Mouse (Mus musculus) brain, embryonic 14.5 days (tissue): ENCODE measurements at regions not wholly inside any gene's neighbourhood (a gene's known extent, or its start where the extent isn't known, plus 50 kb on each side); places are given as distances from the start of the nearest gene placed in this dataset.

ENCODE experiments used
- CTCF ChIP-seq: fragments of 200-500 bp; IDR thresholded peaks from 2 replicates; pipeline ENCODE4 v1.5.1; 2012; ENCODE audit warnings: inconsistent platforms, mild to moderate bottlenecking, moderate library complexity, borderline replicate concordance; ENCODE audit not compliant: insufficient read depth, insufficient read length; ENCODE audit errors: extremely low read depth
- POLR2A ChIP-seq: fragments of 200-500 bp; IDR thresholded peaks from 2 replicates; pipeline ENCODE4 v1.6.1; 2012; ENCODE audit warnings: mild to moderate bottlenecking, inconsistent platforms, borderline replicate concordance; ENCODE audit not compliant: poor library complexity, insufficient read depth, insufficient read length, severe bottlenecking; ENCODE audit errors: extremely low read depth

DNA sequence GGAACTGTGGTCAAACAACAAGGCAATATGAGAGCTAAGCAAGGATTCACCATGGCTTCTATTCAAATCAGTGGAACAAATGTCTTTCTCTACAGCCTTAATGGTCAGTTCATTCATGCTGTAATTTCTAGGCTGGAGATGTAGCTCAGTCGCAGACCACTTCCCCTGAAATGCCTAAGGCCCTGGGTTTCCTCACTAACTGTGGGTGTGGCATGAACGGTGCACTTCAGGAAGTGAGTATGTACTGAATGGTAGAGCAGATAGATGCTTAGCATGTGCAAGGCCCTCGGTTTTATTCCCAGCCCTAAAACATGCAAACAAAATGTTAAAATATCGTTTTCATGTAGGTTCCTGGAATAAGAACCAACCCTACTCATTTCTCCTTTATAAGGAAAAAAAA lies 129.3 kb upstream of the Sp8 start:
- TF ChIP-seq POLR2A (no peak), CTCF (no peak)
